Mouse (Mus musculus) retina, adult 2 months (tissue): ENCODE results near the gene Sult2b1.

Experiments used
- DNase-seq: peaks from one replicate; pipeline ENCODE4 v3.0.0-alpha.2; 2012; ENCODE audit warnings: low read depth, low spot score

The Sult2b1 gene

GRCm38 (mm10) chr7:45695098-45695497, 89.4 kb downstream of the Sult2b1 start:
- DNase-seq, result no peak

- DNase-seq, result no peak
Measured at GRCm38 (mm10) chr7:45693921-45694591, 90.4 kb downstream of the Sult2b1 start, which contains the start of gene Sec1. Gene Sec1 (minus strand): TSS chr7:45694402.

- no peak for DNase-seq
Measured at GRCm38 (mm10) chr7:45692364-45692763, 92.1 kb downstream of the Sult2b1 start.

GRCm38 (mm10) chr7:45689800-45690199, 94.7 kb downstream of the Sult2b1 start:
- no peak for DNase-seq

- no peak for DNase-seq
Measured at GRCm38 (mm10) chr7:45689099-45689498, 95.4 kb downstream of the Sult2b1 start.

- no peak for DNase-seq
Measured at GRCm38 (mm10) chr7:45686841-45687240, 97.6 kb downstream of the Sult2b1 start.

- DNase-seq, result no peak
Measured at GRCm38 (mm10) chr7:45685811-45686210, 98.7 kb downstream of the Sult2b1 start.

- DNase-seq, result no peak
Measured at GRCm38 (mm10) chr7:45683396-45684050, 100.9 kb downstream of the Sult2b1 start, which contains the start of gene Ntn5. Gene Ntn5 (plus strand): TSS chr7:45684022.

- peak; percentile 63 for DNase-seq
Measured at GRCm38 (mm10) chr7:45682144-45683126, 102.0 kb downstream of the Sult2b1 start.

- DNase-seq, result no peak
Measured at GRCm38 (mm10) chr7:45681046-45681736, 103.3 kb downstream of the Sult2b1 start.
